In genomic region chr3:54689091-54689490, GRCm38 (mm10) we compare ENCODE assay signal across 18 mouse cellular contexts. TPM values are rescaled to one million over a fixed set of nuclear protein-coding genes. Genes with fewer than 3 reads are reported as not detected.
DNase-seq lines count a peak whose midpoint lies in the region; ATAC-seq and TF ChIP-seq lines count a peak whose summit lies in the region.
"Had no signal": no experiment of that assay in that cellular context is flagged by ENCODE, and none has a peak within 500 bp of the region (broad histone marks: within the 10 kb centered on the region; RNA-seq: fewer than 3 reads in every experiment).

No protein-coding gene starts in this region.

- 32% methylated on average over 2 of the region's 2 CpGs for WGBS in liver, embryonic 14.5 days (ENCODE audit: insufficient replicate concordance)
- 40% methylated on average over 2 of the region's 2 CpGs for WGBS in liver, embryonic 12.5 days (ENCODE audit: insufficient replicate concordance)
- WGBS in embryonic facial prominence, embryonic 14.5 days = 38% methylated on average over 2 of the region's 2 CpGs

- no peak overlapping the region for H3K9ac ChIP-seq in liver, embryonic 14.5 days (replicated peaks)
- no peak overlapping the region for H3K9ac ChIP-seq in liver, embryonic 12.5 days
- H3K9ac ChIP-seq in embryonic facial prominence, embryonic 14.5 days (ENCODE audit: low read depth, low read length) = no peak overlapping the region

- no peak for TF ChIP-seq EP300 in liver, embryonic 14.5 days (IDR thresholded peaks at IDR 0.05; ENCODE audit: low read depth)

- no peaks in the 10 kb centered on the region for H3K36me3 ChIP-seq in liver, embryonic 14.5 days (replicated peaks; ENCODE audit: control insufficient read depth, insufficient read depth, low read depth)
- H3K36me3 ChIP-seq in liver, embryonic 12.5 days = no peaks in the 10 kb centered on the region
- no peaks in the 10 kb centered on the region for H3K36me3 ChIP-seq in E14TG2a.4 (ENCODE audit: insufficient read depth, low read length)
- no peaks in the 10 kb centered on the region for H3K36me3 ChIP-seq in embryonic facial prominence, embryonic 14.5 days (ENCODE audit: control insufficient read depth, insufficient read depth, low read length)
- H3K36me3 ChIP-seq: forebrain, embryonic 10.5 days; G1E had no signal

- no peak overlapping the region for H3K4me3 ChIP-seq in liver, embryonic 14.5 days (ENCODE audit: insufficient read depth in 1 of 2, low read depth in 2 of 2, low read length in 2 of 2)
- H3K4me3 ChIP-seq in liver, embryonic 12.5 days = no peak overlapping the region
- H3K4me3 ChIP-seq in E14TG2a.4 (replicated peaks; ENCODE audit: low read length) = no peak overlapping the region
- H3K4me3 ChIP-seq in embryonic facial prominence, embryonic 14.5 days (ENCODE audit: low read depth, low read length) = no peak overlapping the region
- H3K4me3 ChIP-seq: forebrain, embryonic 10.5 days had no signal

- peak; percentile 18; the same call in 1 of the 2 replicates for TF ChIP-seq CTCF in liver, embryonic 14.5 days (IDR thresholded peaks at IDR 0.05; ENCODE audit: low read depth)
- peak; percentile 12; the same call in 1 of the 2 replicates for TF ChIP-seq CTCF in E14TG2a.4 (conservative IDR thresholded peaks at IDR 0.05; ENCODE audit: low read length)

- DNase-seq in heart, adult 8-10 months (ENCODE audit: low spot score) = peak; percentile 24
- no peak for DNase-seq in heart, adult 11 months
- DNase-seq in liver, embryonic 14.5 days (ENCODE audit: low read depth in 3 of 3, low spot score in 3 of 3) = no peak
- DNase-seq in embryonic facial prominence, embryonic 14.5 days (ENCODE audit: low spot score) = peak; percentile 70
- DNase-seq in urinary bladder, postnatal 14 days (ENCODE audit: low spot score) = no peak
- DNase-seq in urinary bladder, postnatal 25 days (ENCODE audit: low spot score) = no peak
- DNase-seq: adrenal gland, adult 2 months; cerebellum, postnatal 36 days; gastrocnemius, postnatal 36 days; heart, postnatal 36 days; thymus, postnatal 4 days had no signal

- H3K9me3 ChIP-seq in liver, embryonic 14.5 days (ENCODE audit: control insufficient read depth, low read length) = no peaks in the 10 kb centered on the region
- no peaks in the 10 kb centered on the region for H3K9me3 ChIP-seq in liver, embryonic 12.5 days (replicated peaks)
- H3K9me3 ChIP-seq in E14TG2a.4 (ENCODE audit: low read length) = no peaks in the 10 kb centered on the region
- no peaks in the 10 kb centered on the region for H3K9me3 ChIP-seq in embryonic facial prominence, embryonic 14.5 days (ENCODE audit: control insufficient read depth, low read length)
- H3K9me3 ChIP-seq: forebrain, embryonic 10.5 days; G1E had no signal

- H3K4me1 ChIP-seq in liver, embryonic 14.5 days (replicated peaks; ENCODE audit: control insufficient read depth in 2 of 2, insufficient read depth in 2 of 2, low read length in 1 of 2) = peaks cover 0 to 3% of the 10 kb centered on the region in 2 experiments; a peak in 1 of 4 replicates
- peaks cover 14% of the 10 kb centered on the region; the same call in 1 of the 2 replicates for H3K4me1 ChIP-seq in liver, embryonic 12.5 days
- peaks cover 5% of the 10 kb centered on the region for H3K4me1 ChIP-seq in E14TG2a.4 (replicated peaks; ENCODE audit: low read depth, low read length)
- no peaks in the 10 kb centered on the region for H3K4me1 ChIP-seq in embryonic facial prominence, embryonic 14.5 days (ENCODE audit: control insufficient read depth, insufficient read depth, low read length)

- no peak overlapping the region for H3K27ac ChIP-seq in liver, embryonic 14.5 days
- H3K27ac ChIP-seq in liver, embryonic 12.5 days = no peak overlapping the region
- H3K27ac ChIP-seq in embryonic facial prominence, embryonic 14.5 days (replicated peaks; ENCODE audit: low read depth, low read length) = no peak overlapping the region
- H3K27ac ChIP-seq: forebrain, embryonic 10.5 days had no signal

- no peak for ATAC-seq in liver, embryonic 14.5 days (ENCODE audit: insufficient read depth)
- ATAC-seq in liver, embryonic 12.5 days = no peak
- ATAC-seq in embryonic facial prominence, embryonic 14.5 days (ENCODE audit: low read depth) = no peak

- no peaks in the 10 kb centered on the region for H3K27me3 ChIP-seq in liver, embryonic 14.5 days (ENCODE audit: control insufficient read depth, insufficient read depth, low read length)
- H3K27me3 ChIP-seq in liver, embryonic 12.5 days (replicated peaks) = no peaks in the 10 kb centered on the region
- H3K27me3 ChIP-seq in E14TG2a.4 (ENCODE audit: insufficient read depth, low read length) = no peaks in the 10 kb centered on the region
- no peaks in the 10 kb centered on the region for H3K27me3 ChIP-seq in embryonic facial prominence, embryonic 14.5 days (replicated peaks; ENCODE audit: control insufficient read depth, insufficient read depth, low read length)

- H3K4me2 ChIP-seq in liver, embryonic 14.5 days (ENCODE audit: low read depth) = no peak overlapping the region
- H3K4me2 ChIP-seq in liver, embryonic 12.5 days = no peak overlapping the region
- no peak overlapping the region for H3K4me2 ChIP-seq in embryonic facial prominence, embryonic 14.5 days (ENCODE audit: low read depth, low read length)

RNA-seq across cellular contexts. Expression of gene Supt20, which starts 3.5 kb away (rescaled TPM):
- 10 to 100 TPM; 16.7 to 22.3 (median 18.6) TPM for total RNA-seq in heart, adult 8-10 months (2022)
- 22.3 and 23.5 TPM in 2 replicates for polyA plus RNA-seq in liver, embryonic 14.5 days (2012; rRNA removed)
- polyA plus RNA-seq in liver, embryonic 14.5 days (2014; fragmentation: Nextera tagmentation; extraction: Ambion mirVana) = 23.9 and 24.6 TPM in 2 replicates
- 49.8 and 50.0 TPM in 2 replicates for polyA plus RNA-seq in liver, embryonic 12.5 days (2016; fragmentation: Nextera tagmentation; extraction: Ambion mirVana)
- 91.3 and 101 TPM in 2 replicates for polyA plus RNA-seq in embryonic facial prominence, embryonic 14.5 days (2014; fragmentation: Nextera tagmentation; extraction: Ambion mirVana)

RNA-seq across cellular contexts. Expression of gene Gm21958, which starts 25.1 kb away (rescaled TPM):
- not detected for total RNA-seq in heart, adult 8-10 months (2022)
- not detected in 2 replicates for polyA plus RNA-seq in liver, embryonic 14.5 days (2012; rRNA removed)
- polyA plus RNA-seq in liver, embryonic 14.5 days (2014; fragmentation: Nextera tagmentation; extraction: Ambion mirVana) = not detected in 2 replicates
- not detected in 2 replicates for polyA plus RNA-seq in liver, embryonic 12.5 days (2016; fragmentation: Nextera tagmentation; extraction: Ambion mirVana)
- polyA plus RNA-seq in embryonic facial prominence, embryonic 14.5 days (2014; fragmentation: Nextera tagmentation; extraction: Ambion mirVana) = 0.57 TPM in 1 of 2 replicates, not detected in the other
- total RNA-seq: adrenal gland, adult 2 months; G1E; gastrocnemius, postnatal 36 days; heart, postnatal 36 days; left cerebral cortex, adult 8-10 months had no signal
- polyA plus RNA-seq: adrenal gland, adult 2 months; G1E; kidney, embryonic 16.5 days; spleen, adult 2 months had no signal

RNA-seq across cellular contexts. Expression of gene Exosc8, which starts 46.1 kb away (rescaled TPM):
- total RNA-seq in heart, adult 8-10 months (2022) = 10 to 100 TPM; 16.1 to 20.2 (median 18.9) TPM
- 45.6 and 64.1 TPM in 2 replicates for polyA plus RNA-seq in liver, embryonic 14.5 days (2012; rRNA removed)
- polyA plus RNA-seq in liver, embryonic 14.5 days (2014; fragmentation: Nextera tagmentation; extraction: Ambion mirVana) = 84.5 and 89.8 TPM in 2 replicates
- polyA plus RNA-seq in liver, embryonic 12.5 days (2016; fragmentation: Nextera tagmentation; extraction: Ambion mirVana) = 124 and 125 TPM in 2 replicates
- polyA plus RNA-seq in embryonic facial prominence, embryonic 14.5 days (2014; fragmentation: Nextera tagmentation; extraction: Ambion mirVana) = 112 and 113 TPM in 2 replicates

RNA-seq across cellular contexts. Expression of gene Alg5, which starts 46.2 kb away (rescaled TPM):
- total RNA-seq in heart, adult 8-10 months (2022) = 10 to 100 TPM in 2 of 4 experiments, 1 to 10 TPM in 2; 9.2 to 11.3 (median 10.3) TPM
- 8.2 and 12.2 TPM in 2 replicates for polyA plus RNA-seq in liver, embryonic 14.5 days (2012; rRNA removed)
- 25.4 and 29.3 TPM in 2 replicates for polyA plus RNA-seq in liver, embryonic 14.5 days (2014; fragmentation: Nextera tagmentation; extraction: Ambion mirVana)
- 31.2 and 33.7 TPM in 2 replicates for polyA plus RNA-seq in liver, embryonic 12.5 days (2016; fragmentation: Nextera tagmentation; extraction: Ambion mirVana)
- 66.3 and 71.5 TPM in 2 replicates for polyA plus RNA-seq in embryonic facial prominence, embryonic 14.5 days (2014; fragmentation: Nextera tagmentation; extraction: Ambion mirVana)

Comparison
In these comparisons a context has a peak if more than half of its experiments do, and no peak if none do; other contexts are left out.
1. DNase-seq: peak in heart, adult 8-10 months (single experiment) and embryonic facial prominence, embryonic 14.5 days (single experiment); none in heart, adult 11 months (single experiment), liver, embryonic 14.5 days (0 of 3), urinary bladder, postnatal 14 days (single experiment) and urinary bladder, postnatal 25 days (single experiment).